Mouse (Mus musculus) hindbrain, postnatal 0 days (tissue): ENCODE data around the gene Tex261. TPM values are rescaled to one million over a fixed set of nuclear protein-coding genes. Genes with fewer than 3 reads are reported as not detected.
A peak's percentile ranks its signal among the peaks of the same experiment; 100 is the strongest.
"Not testable (repeated sequence)": the region's sequence is repeated elsewhere in the genome, so short reads cannot be mapped to it uniquely, and the experiment has no call there.

Source experiments
- ATAC-seq: fragments of 200-750 bp; cut with Nextera tagmentation; 2 replicates; pipeline ENCODE4 v1.8.0; 2017; ENCODE audit warnings: mild to moderate bottlenecking, moderate TSS enrichment, moderate library complexity
- DNase-seq: peaks from one replicate; pipeline ENCODE4 v3.0.0-alpha.2; 2015; ENCODE audit warnings: low spot score
- H3K27ac ChIP-seq: fragments of 300-500 bp; sonication (generic); 2 replicates; pipeline ENCODE4 v1.5.1; 2014; ENCODE audit warnings: mild to moderate bottlenecking
- H3K27me3 ChIP-seq: fragments of 300-500 bp; sonication (generic); 2 replicates; pipeline ENCODE4 v1.6.1; 2014; ENCODE audit warnings: low read length, mixed read lengths; ENCODE audit not compliant: insufficient read depth
- H3K36me3 ChIP-seq: fragments of 300-500 bp; sonication (generic); 2 replicates; pipeline ENCODE4 v1.6.1; 2014; ENCODE audit warnings: low read length, mixed read lengths; ENCODE audit not compliant: insufficient read depth
- H3K4me1 ChIP-seq: fragments of 300-500 bp; sonication (generic); 2 replicates; pipeline ENCODE4 v1.6.1; 2014; ENCODE audit warnings: antibody characterized with exemption, low read length, mixed read lengths; ENCODE audit not compliant: insufficient read depth
- H3K4me2 ChIP-seq: fragments of 300-500 bp; sonication (generic); 2 replicates; pipeline ENCODE4 v1.6.1; 2014; ENCODE audit warnings: low read depth, mild to moderate bottlenecking, low read length, moderate library complexity, mixed read lengths
- H3K4me3 ChIP-seq: fragments of 300-500 bp; sonication (generic); 2 replicates; pipeline ENCODE4 v1.5.1; 2014; ENCODE audit warnings: low read length
- H3K9ac ChIP-seq: fragments of 300-500 bp; sonication (generic); replicated peaks from 2 replicates; pipeline ENCODE4 v1.6.1; 2014; ENCODE audit warnings: mild to moderate bottlenecking, low read length, moderate library complexity, mixed read lengths
- H3K9me3 ChIP-seq: fragments of 300-500 bp; sonication (generic); 2 replicates; pipeline ENCODE4 v1.6.1; 2016; ENCODE audit warnings: low read length, mixed read lengths
- CTCF ChIP-seq: IDR thresholded peaks from 2 replicates; pipeline ENCODE4 v1.5.1; 2016; ENCODE audit warnings: antibody characterized with exemption, control low read depth, low read depth
- WGBS: fragments of 180-500 bp; shearing (Covaris S2); extraction: QIAGEN DNeasy Blood & Tissue Kit; methylation state at CpG from one replicate; pipeline ENCODE4 v1.1.7; 2014; 5-methylcytosine and 5-hydroxymethylcytosine counted together
- polyA plus RNA-seq: library from polyadenylated mRNA; unstranded; fragments of >200 nt; fragmentation: Nextera tagmentation; extraction: Ambion mirVana; gene quantifications from 2 replicates; pipeline ENCODE4 v1.2.1, GENCODE M21; 2015
- total RNA-seq: library from RNA; depleted of rRNA; stranded (reverse); fragments of >200 nt; gene quantifications from 2 replicates; pipeline ENCODE4 v1.2.3, GENCODE M21; 2014

The Tex261 gene
- total and polyA plus RNA-seq, 2 experiments from 2014 or later = 56.6 to 81.1 TPM

- Histone ChIP-seq H3K4me3 (no peak overlapping the region), H3K36me3 (peaks cover 27% of the 10 kb centered on the region), H3K9ac (no peak overlapping the region), H3K4me1 (0 out of 2 replicates have a peak, but pooled peaks cover 1% of the 10 kb centered on the region), H3K9me3 (no peaks in the 10 kb centered on the region), H3K4me2 (no peak overlapping the region), H3K27me3 (no peaks in the 10 kb centered on the region), H3K27ac (no peak overlapping the region)
- no peak for DNase-seq
- TF ChIP-seq CTCF = no peak
- WGBS = 80% methylated on average over 5 of the region's 5 CpGs
- ATAC-seq = no peak
Observed at GRCm38 (mm10) chr6:83802033-83802432, 26.4 kb upstream of the Tex261 start.

- Histone ChIP-seq H3K36me3 (peaks cover 18% of the 10 kb centered on the region), H3K4me1 (peaks cover 9% of the 10 kb centered on the region; the same call in 1 of the 2 replicates), H3K27me3 (no peaks in the 10 kb centered on the region), H3K4me3 (no peak overlapping the region), H3K9ac (no peak overlapping the region), H3K4me2 (no peak overlapping the region), H3K27ac (no peak overlapping the region), H3K9me3 (no peaks in the 10 kb centered on the region)
- no peak for ATAC-seq
- DNase-seq = peak; percentile 23
- WGBS = 52% methylated on average over 3 of the region's 3 CpGs
- no peak for TF ChIP-seq CTCF
Observed at GRCm38 (mm10) chr6:83796686-83797085, 21.1 kb upstream of the Tex261 start.

- peaks cover 9% of the 10 kb centered on the region; the same call in 1 of the 2 replicates for H3K4me1 ChIP-seq
- H3K4me3 ChIP-seq = peak overlapping the region; percentile 81
- DNase-seq (peak; percentile 74), ATAC-seq (peak; percentile 22; the same call in 1 of the 2 replicates)
- 7% methylated on average over 13 of the region's 13 CpGs for WGBS
- peaks cover 6% of the 10 kb centered on the region; the same call in 1 of the 2 replicates for H3K36me3 ChIP-seq
- no peaks in the 10 kb centered on the region for H3K9me3 ChIP-seq
- peak overlapping the region; percentile 90 for H3K9ac ChIP-seq
- H3K27me3 ChIP-seq = no peaks in the 10 kb centered on the region
- no peak for TF ChIP-seq CTCF
- H3K27ac ChIP-seq = peak overlapping the region; percentile 95
- H3K4me2 ChIP-seq = peak overlapping the region; percentile 94
Observed at GRCm38 (mm10) chr6:83795492-83795900, 19.9 kb upstream of the Tex261 start.

- Histone ChIP-seq H3K4me1 (peaks cover 9% of the 10 kb centered on the region; the same call in 1 of the 2 replicates), H3K27ac (peak within 1 kb of the TSS; percentile 95), H3K4me2 (peak within 1 kb of the TSS; percentile 94), H3K9ac (peak within 1 kb of the TSS; percentile 90), H3K4me3 (peak within 1 kb of the TSS; percentile 81), H3K27me3 (no peaks in the 10 kb centered on the region), H3K9me3 (no peaks in the 10 kb centered on the region), H3K36me3 (no peaks in the 10 kb centered on the region)
- under 1% methylated on average over 43 of the region's 43 CpGs for WGBS
- DNase-seq = peak; percentile 97
- peak; percentile 96 for ATAC-seq
- TF ChIP-seq CTCF = no peak; the same call in 1 of the 2 replicates
Observed at GRCm38 (mm10) chr6:83794760-83795296, 19.2 kb upstream of the Tex261 start, which contains the start of gene Nagk. Gene Nagk, plus strand, starts transcription at chr6:83794982.

GRCm38 (mm10) chr6:83791251-83791890, 15.8 kb upstream of the Tex261 start:
- no peak for ATAC-seq
- no peak overlapping the region for H3K27ac ChIP-seq
- no peak for DNase-seq
- no peak for TF ChIP-seq CTCF
- H3K27me3 ChIP-seq = no peaks in the 10 kb centered on the region
- H3K4me3 ChIP-seq = no peak overlapping the region
- WGBS = 68% methylated on average over 4 of the region's 4 CpGs
- no peak overlapping the region for H3K4me2 ChIP-seq
- H3K9ac ChIP-seq = no peak overlapping the region
- H3K36me3 ChIP-seq = no peaks in the 10 kb centered on the region
- no peaks in the 10 kb centered on the region for H3K9me3 ChIP-seq
- H3K4me1 ChIP-seq = 0 out of 2 replicates have a peak, but pooled peaks cover 2% of the 10 kb centered on the region

- not testable (repeated sequence) for H3K4me2 ChIP-seq, DNase-seq, H3K9me3 ChIP-seq, H3K27me3 ChIP-seq, H3K4me1 ChIP-seq, ATAC-seq, H3K36me3 ChIP-seq, H3K9ac ChIP-seq, H3K27ac ChIP-seq, H3K4me3 ChIP-seq
- WGBS = 75% methylated on average over 5 of the region's 5 CpGs
Observed at GRCm38 (mm10) chr6:83790533-83790932, 14.9 kb upstream of the Tex261 start.

GRCm38 (mm10) chr6:83788554-83788953, 12.9 kb upstream of the Tex261 start:
- Histone ChIP-seq H3K27ac (no peak overlapping the region), H3K4me2 (no peak overlapping the region), H3K9me3 (no peaks in the 10 kb centered on the region), H3K9ac (no peak overlapping the region), H3K4me3 (no peak overlapping the region), H3K36me3 (no peaks in the 10 kb centered on the region), H3K27me3 (no peaks in the 10 kb centered on the region), H3K4me1 (no peaks in the 10 kb centered on the region)
- no peak for TF ChIP-seq CTCF
- WGBS = 43% methylated on average over 7 of the region's 7 CpGs
- DNase-seq (no peak), ATAC-seq (peak; percentile 46)
